Mouse (Mus musculus): ENCODE results near the gene Slc6a18. TPM values are rescaled to one million over a fixed set of nuclear protein-coding genes. Genes with fewer than 3 reads are reported as not detected.

Slc6a18 gene
- polyA plus RNA-seq, 1 experiment = not detected

- Histone ChIP-seq H3K4me3 (replicated peaks) (no peak overlapping the region), H3K27me3 (ENCODE audit: control insufficient read depth) (no peaks in the 10 kb centered on the region), H3K4me1 (ENCODE audit: control insufficient read depth) (no peaks in the 10 kb centered on the region), H3K9me3 (ENCODE audit: control insufficient read depth, low read length) (no peaks in the 10 kb centered on the region), H3K36me3 (ENCODE audit: control insufficient read depth) (no peaks in the 10 kb centered on the region)
- TF ChIP-seq TAL1 (IDR thresholded peaks at IDR 0.05; ENCODE audit: low read length) (no peak), GATA1 (IDR thresholded peaks at IDR 0.05; ENCODE audit: low read length) (no peak)
Measured at GRCm38 (mm10) chr13:73693333-73693732, 15.5 kb upstream of the Slc6a18 start.

- Histone ChIP-seq H3K4me1 (ENCODE audit: control insufficient read depth) (no peaks in the 10 kb centered on the region), H3K4me3 (replicated peaks) (no peak overlapping the region), H3K9me3 (ENCODE audit: control insufficient read depth, low read length) (no peaks in the 10 kb centered on the region), H3K36me3 (ENCODE audit: control insufficient read depth) (no peaks in the 10 kb centered on the region), H3K27me3 (ENCODE audit: control insufficient read depth) (no peaks in the 10 kb centered on the region)
- TF ChIP-seq TAL1 (IDR thresholded peaks at IDR 0.05; ENCODE audit: low read length) (no peak), GATA1 (IDR thresholded peaks at IDR 0.05; ENCODE audit: low read length) (no peak)
Measured at GRCm38 (mm10) chr13:73692249-73692868, 14.5 kb upstream of the Slc6a18 start.

- Histone ChIP-seq H3K27me3 (ENCODE audit: control insufficient read depth) (no peaks in the 10 kb centered on the region), H3K4me3 (replicated peaks) (no peak overlapping the region), H3K4me1 (ENCODE audit: control insufficient read depth) (no peaks in the 10 kb centered on the region), H3K9me3 (ENCODE audit: control insufficient read depth, low read length) (no peaks in the 10 kb centered on the region), H3K36me3 (ENCODE audit: control insufficient read depth) (no peaks in the 10 kb centered on the region)
- TF ChIP-seq GATA1 (IDR thresholded peaks at IDR 0.05; ENCODE audit: low read length) (no peak), TAL1 (IDR thresholded peaks at IDR 0.05; ENCODE audit: low read length) (no peak)
Measured at GRCm38 (mm10) chr13:73688934-73689333, 11.1 kb upstream of the Slc6a18 start.

- TF ChIP-seq TAL1 (IDR thresholded peaks at IDR 0.05; ENCODE audit: low read length) = no peak
- TF ChIP-seq GATA1 (IDR thresholded peaks at IDR 0.05; ENCODE audit: low read length) = no peak
- Histone ChIP-seq H3K27me3 (ENCODE audit: control insufficient read depth) (no peaks in the 10 kb centered on the region), H3K4me1 (ENCODE audit: control insufficient read depth) (no peaks in the 10 kb centered on the region), H3K9me3 (ENCODE audit: control insufficient read depth, low read length) (no peaks in the 10 kb centered on the region), H3K4me3 (replicated peaks) (no peak overlapping the region), H3K36me3 (ENCODE audit: control insufficient read depth) (no peaks in the 10 kb centered on the region)
Measured at GRCm38 (mm10) chr13:73687601-73688000, 9.8 kb upstream of the Slc6a18 start.

- no peak for TF ChIP-seq TAL1 (IDR thresholded peaks at IDR 0.05; ENCODE audit: low read length)
- no peak for TF ChIP-seq GATA1 (IDR thresholded peaks at IDR 0.05; ENCODE audit: low read length)
- Histone ChIP-seq H3K27me3 (ENCODE audit: control insufficient read depth) (no peaks in the 10 kb centered on the region), H3K36me3 (ENCODE audit: control insufficient read depth) (no peaks in the 10 kb centered on the region), H3K9me3 (ENCODE audit: control insufficient read depth, low read length) (no peaks in the 10 kb centered on the region), H3K4me1 (ENCODE audit: control insufficient read depth) (no peaks in the 10 kb centered on the region), H3K4me3 (replicated peaks) (no peak overlapping the region)
Measured at GRCm38 (mm10) chr13:73685502-73685901, 7.7 kb upstream of the Slc6a18 start.

- no peaks in the 10 kb centered on the region for H3K36me3 ChIP-seq (ENCODE audit: control insufficient read depth)
- no peaks in the 10 kb centered on the region for H3K27me3 ChIP-seq (ENCODE audit: control insufficient read depth)
- H3K4me1 ChIP-seq (ENCODE audit: control insufficient read depth) = no peaks in the 10 kb centered on the region
- H3K9me3 ChIP-seq (ENCODE audit: control insufficient read depth, low read length) = no peaks in the 10 kb centered on the region
- TF ChIP-seq TAL1 (IDR thresholded peaks at IDR 0.05; ENCODE audit: low read length) (no peak), GATA1 (IDR thresholded peaks at IDR 0.05; ENCODE audit: low read length) (no peak)
- H3K4me3 ChIP-seq (replicated peaks) = no peak overlapping the region
Measured at GRCm38 (mm10) chr13:73684412-73684811, 6.6 kb upstream of the Slc6a18 start.

- Histone ChIP-seq H3K36me3 (ENCODE audit: control insufficient read depth) (no peaks in the 10 kb centered on the region), H3K4me3 (replicated peaks) (no peak overlapping the region), H3K27me3 (ENCODE audit: control insufficient read depth) (no peaks in the 10 kb centered on the region), H3K4me1 (ENCODE audit: control insufficient read depth) (no peaks in the 10 kb centered on the region), H3K9me3 (ENCODE audit: control insufficient read depth, low read length) (no peaks in the 10 kb centered on the region)
- TF ChIP-seq TAL1 (IDR thresholded peaks at IDR 0.05; ENCODE audit: low read length) (no peak), GATA1 (IDR thresholded peaks at IDR 0.05; ENCODE audit: low read length) (no peak)
Measured at GRCm38 (mm10) chr13:73683682-73684081, 5.9 kb upstream of the Slc6a18 start.

- no peaks in the 10 kb centered on the region for H3K9me3 ChIP-seq (ENCODE audit: control insufficient read depth, low read length)
- TF ChIP-seq GATA1 (IDR thresholded peaks at IDR 0.05; ENCODE audit: low read length) = no peak
- TF ChIP-seq TAL1 (IDR thresholded peaks at IDR 0.05; ENCODE audit: low read length) = no peak
- H3K27me3 ChIP-seq (ENCODE audit: control insufficient read depth) = no peaks in the 10 kb centered on the region
- H3K4me1 ChIP-seq (ENCODE audit: control insufficient read depth) = no peaks in the 10 kb centered on the region
- H3K4me3 ChIP-seq (replicated peaks) = no peak overlapping the region
- H3K36me3 ChIP-seq (ENCODE audit: control insufficient read depth) = no peaks in the 10 kb centered on the region
Measured at GRCm38 (mm10) chr13:73682226-73682625, 4.4 kb upstream of the Slc6a18 start.

GRCm38 (mm10) chr13:73680394-73680793 is 2.6 kb upstream of the Slc6a18 start:
- H3K27me3 ChIP-seq (ENCODE audit: control insufficient read depth) = no peaks in the 10 kb centered on the region
- H3K36me3 ChIP-seq (ENCODE audit: control insufficient read depth) = no peaks in the 10 kb centered on the region
- TF ChIP-seq GATA1 (IDR thresholded peaks at IDR 0.05; ENCODE audit: low read length) = no peak
- no peak for TF ChIP-seq TAL1 (IDR thresholded peaks at IDR 0.05; ENCODE audit: low read length)
- H3K4me1 ChIP-seq (ENCODE audit: control insufficient read depth) = no peaks in the 10 kb centered on the region
- H3K9me3 ChIP-seq (ENCODE audit: control insufficient read depth, low read length) = no peaks in the 10 kb centered on the region
- H3K4me3 ChIP-seq (replicated peaks) = no peak overlapping the region

GRCm38 (mm10) chr13:73679311-73679710 is 1.5 kb upstream of the Slc6a18 start:
- H3K27me3 ChIP-seq (ENCODE audit: control insufficient read depth) = no peaks in the 10 kb centered on the region
- no peaks in the 10 kb centered on the region for H3K36me3 ChIP-seq (ENCODE audit: control insufficient read depth)
- no peaks in the 10 kb centered on the region for H3K4me1 ChIP-seq (ENCODE audit: control insufficient read depth)

More at GRCm38 (mm10) chr13:73679311-73679710, 1.5 kb upstream of the Slc6a18 start:
- Histone ChIP-seq H3K9me3 (ENCODE audit: control insufficient read depth, low read length) (no peaks in the 10 kb centered on the region), H3K4me3 (replicated peaks) (no peak overlapping the region)
- TF ChIP-seq TAL1 (IDR thresholded peaks at IDR 0.05; ENCODE audit: low read length) (no peak), GATA1 (IDR thresholded peaks at IDR 0.05; ENCODE audit: low read length) (no peak)

Measured in erythroblast, embryonic 14.5 days (primary cell).